Mouse (Mus musculus) kidney, adult 2 months (tissue): Measurements from ENCODE around the gene Cdhr4.

Experiments used
- CTCF ChIP-seq: fragments of 200-500 bp; conservative IDR thresholded peaks from 2 replicates; pipeline ENCODE4 v1.5.1; 2011; ENCODE audit warnings: low read depth, mild to moderate bottlenecking, control low read depth, low read length, moderate library complexity, mixed read lengths; ENCODE audit not compliant: insufficient read depth, insufficient read length
- POLR2A ChIP-seq: fragments of 200-500 bp; IDR thresholded peaks from one replicate; pipeline ENCODE4 v1.6.1; 2011; ENCODE audit warnings: low read depth, low read length, control low read depth

DNA sequence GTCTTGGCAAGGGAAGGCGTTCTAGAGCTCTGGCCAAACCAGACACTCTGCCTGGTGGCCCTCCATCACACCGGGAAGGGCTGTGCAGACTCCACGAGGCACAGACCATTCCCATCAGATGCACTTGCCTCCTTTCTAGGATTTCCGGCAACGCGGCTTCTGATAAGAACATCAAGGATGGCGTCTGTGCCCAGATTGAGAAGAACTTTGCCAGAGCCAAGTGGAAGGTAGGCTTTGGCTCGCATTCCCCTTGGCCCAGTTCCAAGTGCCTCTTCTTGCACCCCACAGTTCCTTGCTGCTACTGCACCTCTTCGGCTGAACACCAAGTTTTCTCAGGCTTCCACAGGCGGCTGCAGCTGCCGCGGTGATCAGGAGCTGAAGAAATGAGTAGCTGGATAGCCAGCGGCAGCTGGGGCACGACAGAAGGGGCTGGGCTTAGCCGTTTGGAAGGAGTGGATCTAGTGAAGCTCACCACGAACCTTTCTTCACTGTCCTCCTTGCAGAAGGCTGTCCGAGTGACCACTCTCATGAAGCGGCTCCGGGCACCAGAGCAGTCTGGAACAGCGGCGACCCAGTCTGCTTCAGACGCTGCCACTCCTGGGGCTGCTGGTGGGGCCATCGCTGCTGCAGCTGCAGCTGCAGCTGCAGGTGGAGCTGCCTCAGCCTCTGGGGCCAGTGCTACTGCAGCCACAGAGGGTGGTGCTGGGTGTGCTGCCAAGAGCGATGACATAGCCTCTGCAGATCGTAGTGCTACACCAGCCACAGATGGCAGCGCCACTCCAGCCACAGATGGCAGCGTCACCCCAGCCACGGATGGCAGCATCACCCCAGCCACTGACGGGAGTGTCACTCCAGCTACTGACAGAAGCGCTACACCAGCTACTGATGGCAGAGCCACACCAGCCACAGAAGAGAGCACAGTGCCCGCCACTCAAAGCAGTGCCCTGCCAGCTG is 44.8 kb upstream of the Cdhr4 start:
- TF ChIP-seq POLR2A (no peak), CTCF (no peak)
